9 mouse cellular contexts compared by ENCODE assay signal in the genomic region with DNA sequence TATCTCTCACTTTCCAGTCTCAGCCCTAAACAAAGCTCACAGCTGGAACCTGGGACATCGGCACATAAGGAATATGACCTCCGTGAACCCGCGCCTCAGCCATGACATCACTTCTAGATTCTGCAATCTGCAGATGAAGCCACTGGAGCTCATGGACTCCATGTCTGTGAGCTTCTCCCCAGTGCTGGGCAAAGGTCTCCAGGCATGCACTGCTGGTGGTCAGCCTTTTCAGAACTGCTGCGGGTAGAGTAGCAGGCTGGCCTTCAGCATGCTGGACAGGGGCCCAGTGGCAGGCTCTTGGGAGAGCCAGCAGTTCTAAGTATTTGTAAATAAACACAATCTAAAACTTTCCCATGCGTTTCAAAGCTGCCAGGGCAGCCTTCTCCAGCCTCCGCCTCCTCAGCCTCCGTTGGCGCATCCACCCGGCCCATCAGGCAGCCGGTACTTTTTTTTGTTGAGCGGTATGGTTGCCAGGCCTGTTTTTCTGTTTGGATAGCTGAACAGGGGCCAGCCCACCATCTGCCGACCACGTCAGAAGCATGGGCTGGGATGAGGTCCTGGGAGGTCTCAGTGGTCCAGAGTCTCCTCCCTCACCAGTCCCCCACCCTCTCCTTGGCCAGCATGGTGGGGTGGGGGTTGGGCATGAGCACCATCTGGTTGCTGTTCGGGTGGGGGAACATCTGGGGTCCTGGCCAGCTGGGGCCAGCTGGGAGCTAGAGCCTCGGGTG. TPM values are rescaled to one million over a fixed set of nuclear protein-coding genes. Genes with fewer than 3 reads are reported as not detected.
A peak's percentile ranks its signal among the peaks of the same experiment; 100 is the strongest.
DNase-seq lines count a peak whose midpoint lies in the region; ATAC-seq lines count a peak whose summit lies in the region.
"Had no signal": no experiment of that assay in that cellular context is flagged by ENCODE, and none has a peak within 500 bp of the region (broad histone marks: within the 10 kb centered on the region; RNA-seq: fewer than 3 reads in every experiment).

No protein-coding gene starts in this region.

- no peak overlapping the region for H3K9ac ChIP-seq in embryonic facial prominence, embryonic 15.5 days
- H3K9ac ChIP-seq in hindbrain, embryonic 11.5 days (ENCODE audit: low read depth, low read length), result no peak overlapping the region
- no peak overlapping the region for H3K9ac ChIP-seq in midbrain, embryonic 13.5 days (replicated peaks)

- DNase-seq in 3T3-L1 (ENCODE audit: low read depth, low spot score), result peak; percentile 41
- DNase-seq in adrenal gland, postnatal 36 days, result peak; percentile 48 to 54
- DNase-seq in hindbrain, embryonic 11.5 days (ENCODE audit: low spot score), result peak; percentile 51
- peak; percentile 53 to 68 for DNase-seq in layer of hippocampus, postnatal 10 days (ENCODE audit: low spot score in 2 of 2)
- DNase-seq in urinary bladder, postnatal 4 days (ENCODE audit: low spot score in 2 of 2), result peak; percentile 67 to 77
- DNase-seq in right cerebral cortex, postnatal 25 days, result no peak

- peak overlapping the region; percentile 11; the same call in 1 of the 2 replicates for H3K4me2 ChIP-seq in embryonic facial prominence, embryonic 15.5 days (replicated peaks)
- no peak overlapping the region for H3K4me2 ChIP-seq in hindbrain, embryonic 11.5 days (replicated peaks; ENCODE audit: low read depth, low read length)
- H3K4me2 ChIP-seq in midbrain, embryonic 13.5 days (replicated peaks), result no peak overlapping the region

- H3K4me3 ChIP-seq in embryonic facial prominence, embryonic 15.5 days (replicated peaks), result no peak overlapping the region
- no peak overlapping the region for H3K4me3 ChIP-seq in hindbrain, embryonic 11.5 days (ENCODE audit: low read depth, low read length)
- no peak overlapping the region for H3K4me3 ChIP-seq in midbrain, embryonic 13.5 days (replicated peaks)

- H3K36me3 ChIP-seq in embryonic facial prominence, embryonic 15.5 days, result no peaks in the 10 kb centered on the region
- no peaks in the 10 kb centered on the region for H3K36me3 ChIP-seq in hindbrain, embryonic 11.5 days (ENCODE audit: control insufficient read depth, insufficient read depth, low read length)
- peaks cover 65% of the 10 kb centered on the region for H3K36me3 ChIP-seq in midbrain, embryonic 13.5 days

- peak overlapping the region; percentile 63 for H3K27ac ChIP-seq in embryonic facial prominence, embryonic 15.5 days (replicated peaks)
- H3K27ac ChIP-seq in hindbrain, embryonic 11.5 days (ENCODE audit: low read depth, low read length), result no peak overlapping the region
- H3K27ac ChIP-seq in midbrain, embryonic 13.5 days, result peak overlapping the region; percentile 39; the same call in 1 of the 2 replicates

- ATAC-seq in embryonic facial prominence, embryonic 15.5 days (ENCODE audit: insufficient number of reproducible peaks, low FRiP score, low TSS enrichment, low read depth), result peak; percentile 72
- ATAC-seq in hindbrain, embryonic 11.5 days (ENCODE audit: low FRiP score), result peak; percentile 48; the same call in 1 of the 2 replicates
- peak; percentile 69 for ATAC-seq in midbrain, embryonic 13.5 days

- no peaks in the 10 kb centered on the region for H3K27me3 ChIP-seq in embryonic facial prominence, embryonic 15.5 days
- H3K27me3 ChIP-seq in hindbrain, embryonic 11.5 days (ENCODE audit: control insufficient read depth, insufficient read depth, low read length), result no peaks in the 10 kb centered on the region
- no peaks in the 10 kb centered on the region for H3K27me3 ChIP-seq in midbrain, embryonic 13.5 days

- WGBS in embryonic facial prominence, embryonic 15.5 days, result 21% methylated on average over 16 of the region's 16 CpGs
- WGBS in hindbrain, embryonic 11.5 days, result 41% methylated on average over 15 of the region's 16 CpGs
- WGBS in midbrain, embryonic 13.5 days, result 48% methylated on average over 16 of the region's 16 CpGs

- H3K4me1 ChIP-seq in embryonic facial prominence, embryonic 15.5 days, result peaks cover 56% of the 10 kb centered on the region
- peaks cover 3% of the 10 kb centered on the region; the same call in 1 of the 2 replicates for H3K4me1 ChIP-seq in hindbrain, embryonic 11.5 days (replicated peaks; ENCODE audit: control insufficient read depth, insufficient read depth, low read length)
- peaks cover 19% of the 10 kb centered on the region for H3K4me1 ChIP-seq in midbrain, embryonic 13.5 days (replicated peaks)

- H3K9me3 ChIP-seq in embryonic facial prominence, embryonic 15.5 days (replicated peaks), result no peaks in the 10 kb centered on the region
- no peaks in the 10 kb centered on the region for H3K9me3 ChIP-seq in hindbrain, embryonic 11.5 days (ENCODE audit: control insufficient read depth, low read length)
- no peaks in the 10 kb centered on the region for H3K9me3 ChIP-seq in midbrain, embryonic 13.5 days

RNA-seq across cellular contexts. Expression of a gene that starts 17.1 kb away (rescaled TPM):
- not detected for total RNA-seq in adrenal gland, postnatal 36 days (2021)
- 0.63 and 1.2 TPM in 2 replicates for polyA plus RNA-seq in embryonic facial prominence, embryonic 15.5 days (2015; fragmentation: Nextera tagmentation; extraction: Ambion mirVana)
- not detected in 2 replicates for polyA plus RNA-seq in hindbrain, embryonic 11.5 days (2014; fragmentation: Nextera tagmentation; extraction: Ambion mirVana)
- not detected for total RNA-seq in layer of hippocampus, postnatal 10 days (2021)
- polyA plus RNA-seq in midbrain, embryonic 13.5 days (2015; fragmentation: Nextera tagmentation; extraction: Ambion mirVana), result not detected in 2 replicates
- polyA plus RNA-seq: small intestine, adult 2 months had no signal

RNA-seq across cellular contexts. Expression of a gene that starts 28.2 kb away (rescaled TPM):
- total RNA-seq in adrenal gland, postnatal 36 days (2021), result 10 to 100 TPM; 49.9 to 64.4 TPM
- 54.5 and 62.3 TPM in 2 replicates for polyA plus RNA-seq in embryonic facial prominence, embryonic 15.5 days (2015; fragmentation: Nextera tagmentation; extraction: Ambion mirVana)
- 48.3 and 60.2 TPM in 2 replicates for polyA plus RNA-seq in hindbrain, embryonic 11.5 days (2014; fragmentation: Nextera tagmentation; extraction: Ambion mirVana)
- 10 to 100 TPM; 75.6 to 79.9 TPM for total RNA-seq in layer of hippocampus, postnatal 10 days (2021)
- 98.5 and 102 TPM in 2 replicates for polyA plus RNA-seq in midbrain, embryonic 13.5 days (2015; fragmentation: Nextera tagmentation; extraction: Ambion mirVana)

RNA-seq across cellular contexts. Expression of a gene that starts 28.4 kb away (rescaled TPM):
- 1 to 10 TPM; 6.0 to 6.8 TPM for total RNA-seq in adrenal gland, postnatal 36 days (2021)
- 11.3 TPM in 2 replicates for polyA plus RNA-seq in embryonic facial prominence, embryonic 15.5 days (2015; fragmentation: Nextera tagmentation; extraction: Ambion mirVana)
- 4.7 and 6.2 TPM in 2 replicates for polyA plus RNA-seq in hindbrain, embryonic 11.5 days (2014; fragmentation: Nextera tagmentation; extraction: Ambion mirVana)
- 10 to 100 TPM; 10.6 to 10.7 TPM for total RNA-seq in layer of hippocampus, postnatal 10 days (2021)
- 3.9 and 4.7 TPM in 2 replicates for polyA plus RNA-seq in midbrain, embryonic 13.5 days (2015; fragmentation: Nextera tagmentation; extraction: Ambion mirVana)

RNA-seq across cellular contexts. Expression of a gene that starts 59.2 kb away (rescaled TPM):
- total RNA-seq in adrenal gland, postnatal 36 days (2021), result 10 to 100 TPM in 1 of 2 experiments, 1 to 10 TPM in 1; 8.7 to 13.7 TPM
- polyA plus RNA-seq in embryonic facial prominence, embryonic 15.5 days (2015; fragmentation: Nextera tagmentation; extraction: Ambion mirVana), result 6.2 and 6.4 TPM in 2 replicates
- 7.3 and 8.9 TPM in 2 replicates for polyA plus RNA-seq in hindbrain, embryonic 11.5 days (2014; fragmentation: Nextera tagmentation; extraction: Ambion mirVana)
- total RNA-seq in layer of hippocampus, postnatal 10 days (2021), result 10 to 100 TPM; 23.4 to 25.7 TPM
- 20.2 and 20.9 TPM in 2 replicates for polyA plus RNA-seq in midbrain, embryonic 13.5 days (2015; fragmentation: Nextera tagmentation; extraction: Ambion mirVana)
